Mouse (Mus musculus) lung, embryonic 16.5 days (tissue): ENCODE results near the gene P2ry4. TPM values are rescaled to one million over a fixed set of nuclear protein-coding genes. Genes with fewer than 3 reads are reported as not detected.

Experiments used
- ATAC-seq: fragments of 200-750 bp; cut with Nextera tagmentation; 2 replicates; pipeline ENCODE4 v1.8.0; 2017; ENCODE audit warnings: low read depth, mild to moderate bottlenecking, moderate library complexity
- H3K27ac ChIP-seq: fragments of 300-500 bp; sonication (generic); 2 replicates; pipeline ENCODE4 v1.5.1; 2014; ENCODE audit warnings: mild to moderate bottlenecking, control low read depth, low read length
- H3K27me3 ChIP-seq: fragments of 300-500 bp; sonication (generic); 2 replicates; pipeline ENCODE4 v1.6.1; 2014; ENCODE audit warnings: low read depth, low read length, mixed read lengths; ENCODE audit not compliant: control insufficient read depth, insufficient read depth
- H3K36me3 ChIP-seq: fragments of 300-500 bp; sonication (generic); 2 replicates; pipeline ENCODE4 v1.6.1; 2014; ENCODE audit warnings: low read length; ENCODE audit not compliant: control insufficient read depth, insufficient read depth
- H3K4me1 ChIP-seq: fragments of 300-500 bp; sonication (generic); replicated peaks from 2 replicates; pipeline ENCODE4 v1.6.1; 2014; ENCODE audit warnings: low read length, mixed read lengths; ENCODE audit not compliant: control insufficient read depth, insufficient read depth
- H3K4me2 ChIP-seq: fragments of 300-500 bp; sonication (generic); 2 replicates; pipeline ENCODE4 v1.6.1; 2014; ENCODE audit warnings: low read depth, low read length, control low read depth
- H3K4me3 ChIP-seq: fragments of 300-500 bp; sonication (generic); 2 replicates; pipeline ENCODE4 v1.5.1; 2014; ENCODE audit warnings: mild to moderate bottlenecking, low read length, control low read depth
- H3K9ac ChIP-seq: fragments of 300-500 bp; sonication (generic); 2 replicates; pipeline ENCODE4 v1.6.1; 2014; ENCODE audit warnings: low read length, control low read depth
- H3K9me3 ChIP-seq: fragments of 300-500 bp; sonication (generic); 2 replicates; pipeline ENCODE4 v1.6.1; 2016; ENCODE audit warnings: low read length; ENCODE audit not compliant: control insufficient read depth
- WGBS: fragments of 180-500 bp; shearing (Covaris S2); extraction: QIAGEN DNeasy Blood & Tissue Kit; methylation state at CpG from one replicate; pipeline ENCODE4 v1.1.7; 2014; 5-methylcytosine and 5-hydroxymethylcytosine counted together
- polyA plus RNA-seq: library from polyadenylated mRNA; unstranded; fragments of >200 nt; fragmentation: Nextera tagmentation; extraction: Ambion mirVana; gene quantifications from 2 replicates; pipeline ENCODE4 v1.2.1, GENCODE M21; 2015

Gene P2ry4
- polyA plus RNA-seq, 1 experiment from 2014 or later = not detected

DNA sequence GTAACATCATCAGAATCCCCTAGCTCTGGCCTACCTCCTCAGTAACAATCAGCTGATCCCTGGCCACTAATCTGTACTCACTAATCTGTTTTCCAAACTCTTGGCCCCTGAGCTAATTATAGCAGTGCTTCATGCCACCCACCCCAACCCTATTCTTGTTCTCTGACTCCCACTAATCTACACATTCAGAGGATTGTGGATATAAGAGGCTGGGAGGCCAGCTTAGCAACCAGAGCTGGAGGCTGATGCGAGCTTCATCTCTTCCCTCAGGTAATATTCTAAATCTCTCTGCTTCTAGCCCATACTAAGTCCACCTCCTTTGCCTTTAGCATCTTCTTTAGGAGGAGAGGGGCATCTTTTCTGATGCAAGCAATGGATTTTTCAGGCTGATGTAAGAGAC, 10.6 kb upstream of the P2ry4 start, which contains the start of gene Arr3:
Gene Arr3 (plus strand): TSS at position 184 of the 400 bp plus-strand sequence.
- no peak for ATAC-seq
- Histone ChIP-seq H3K4me1 (no peaks in the 10 kb centered on the region), H3K27ac (no peak within 1 kb of the TSS), H3K4me3 (no peak within 1 kb of the TSS), H3K4me2 (no peak within 1 kb of the TSS), H3K9me3 (no peaks in the 10 kb centered on the region), H3K27me3 (peaks cover 3% of the 10 kb centered on the region; the same call in 1 of the 2 replicates), H3K9ac (no peak within 1 kb of the TSS), H3K36me3 (no peaks in the 10 kb centered on the region)
- WGBS = 68% methylated on average over 1 of the region's 1 CpGs

GRCm38 (mm10) chrX:100599755-100600154, 5.1 kb upstream of the P2ry4 start:
- no peaks in the 10 kb centered on the region for H3K4me1 ChIP-seq
- ATAC-seq = no peak
- peaks cover 3% of the 10 kb centered on the region for H3K27me3 ChIP-seq
- no peak overlapping the region for H3K4me2 ChIP-seq
- no peak overlapping the region for H3K4me3 ChIP-seq
- no peak overlapping the region for H3K9ac ChIP-seq
- H3K9me3 ChIP-seq = no peaks in the 10 kb centered on the region
- 68% methylated on average over 4 of the region's 4 CpGs for WGBS
- no peak overlapping the region for H3K27ac ChIP-seq
- no peaks in the 10 kb centered on the region for H3K36me3 ChIP-seq

DNA sequence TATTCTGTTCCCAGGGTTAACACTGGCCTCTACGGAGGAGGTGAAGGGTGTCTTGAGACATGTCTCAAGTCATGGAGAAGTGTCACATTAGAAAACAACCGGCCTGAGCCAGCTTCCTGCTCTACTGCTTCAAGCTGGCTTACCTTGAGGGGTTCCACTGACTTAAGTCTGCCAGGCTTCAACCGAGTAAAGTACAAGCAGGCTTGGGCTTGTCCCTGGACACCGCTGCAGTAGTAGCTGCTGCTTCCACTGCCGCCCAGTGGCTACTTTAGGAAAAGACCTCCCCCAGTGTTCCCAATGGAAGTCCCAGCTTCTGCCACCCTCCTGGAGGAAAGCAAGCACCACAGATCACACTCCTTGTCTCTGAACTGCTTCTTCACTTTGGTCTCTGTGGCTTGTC, 2.8 kb upstream of the P2ry4 start:
- Histone ChIP-seq H3K4me1 (no peaks in the 10 kb centered on the region), H3K4me2 (no peak overlapping the region), H3K36me3 (no peaks in the 10 kb centered on the region), H3K27ac (no peak overlapping the region), H3K9me3 (no peaks in the 10 kb centered on the region), H3K9ac (no peak overlapping the region), H3K27me3 (no peaks in the 10 kb centered on the region; the same call in none of the 2 replicates), H3K4me3 (no peak overlapping the region)
- WGBS = 35% methylated on average over 5 of the region's 5 CpGs
- no peak for ATAC-seq

DNA sequence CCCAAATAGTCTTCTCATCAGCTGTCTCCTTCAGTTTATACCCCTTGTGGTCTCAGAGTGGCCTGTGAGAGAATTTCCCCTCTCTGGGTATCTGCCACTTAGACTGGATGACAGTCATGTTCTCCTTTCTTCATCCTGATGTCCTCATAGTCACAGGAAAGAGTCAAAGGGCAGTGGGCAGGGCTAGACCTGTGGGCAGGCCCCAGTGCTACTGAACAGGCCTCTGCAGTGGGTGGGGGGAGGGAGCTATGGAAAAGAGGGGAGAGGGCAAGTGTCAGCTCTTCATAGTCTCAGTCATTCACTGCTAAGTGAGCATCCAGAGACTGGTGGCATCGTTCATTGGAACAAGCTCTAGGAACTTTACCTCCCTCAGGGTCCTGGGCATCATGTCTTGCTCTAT, 22.7 kb downstream of the P2ry4 start, which contains the start of gene Awat1:
Gene Awat1 (plus strand): TSS at position 301 of the 400 bp plus-strand sequence.
- Histone ChIP-seq H3K4me2 (no peak within 1 kb of the TSS), H3K4me1 (no peaks in the 10 kb centered on the region), H3K4me3 (no peak within 1 kb of the TSS), H3K27ac (no peak within 1 kb of the TSS), H3K9ac (no peak within 1 kb of the TSS), H3K9me3 (no peaks in the 10 kb centered on the region), H3K27me3 (no peaks in the 10 kb centered on the region), H3K36me3 (no peaks in the 10 kb centered on the region)
- WGBS = 81% methylated on average over 1 of the region's 1 CpGs
- ATAC-seq = no peak

DNA sequence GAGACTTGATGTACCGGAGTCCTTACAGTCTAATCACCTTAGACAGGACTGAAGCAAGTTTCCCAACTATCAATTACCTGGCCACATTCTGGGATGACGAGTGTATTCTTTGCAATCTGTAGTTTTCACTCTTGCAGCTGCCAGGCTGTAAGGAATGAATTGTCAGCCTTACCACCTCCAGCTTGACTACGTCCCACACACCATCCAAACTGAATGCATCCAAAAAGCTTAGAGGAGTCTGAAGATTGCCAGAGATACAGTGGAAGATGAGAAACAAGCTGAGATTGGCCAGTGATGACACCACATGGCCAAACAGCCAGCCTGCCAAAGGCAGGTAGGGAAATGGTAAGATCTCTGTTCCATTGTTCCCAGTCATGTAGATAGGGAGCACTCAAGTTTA, 29.0 kb downstream of the P2ry4 start:
- H3K4me2 ChIP-seq = no peak overlapping the region
- no peak for ATAC-seq
- H3K9ac ChIP-seq = no peak overlapping the region
- H3K9me3 ChIP-seq = no peaks in the 10 kb centered on the region
- no peak overlapping the region for H3K27ac ChIP-seq
- no peaks in the 10 kb centered on the region for H3K4me1 ChIP-seq
- H3K27me3 ChIP-seq = no peaks in the 10 kb centered on the region
- WGBS = 67% methylated on average over 3 of the region's 3 CpGs
- no peaks in the 10 kb centered on the region for H3K36me3 ChIP-seq
- no peak overlapping the region for H3K4me3 ChIP-seq

- no peak for ATAC-seq
- Histone ChIP-seq H3K27me3 (no peaks in the 10 kb centered on the region; the same call in 1 of the 2 replicates), H3K36me3 (no peaks in the 10 kb centered on the region), H3K9me3 (no peaks in the 10 kb centered on the region), H3K9ac (no peak overlapping the region), H3K27ac (no peak overlapping the region), H3K4me1 (no peaks in the 10 kb centered on the region), H3K4me3 (no peak overlapping the region), H3K4me2 (no peak overlapping the region)
- WGBS = 70% methylated on average over 3 of the region's 3 CpGs
These were observed 38.6 kb downstream of the P2ry4 start for GRCm38 (mm10) chrX:100556026-100556425.

Other genes with a start within 250 kb of the P2ry4 start
- not detected in 2 replicates for gene Otud6a, start 165.9 kb downstream of the P2ry4 start, polyA plus RNA-seq
- gene Awat2, start 152.2 kb downstream of the P2ry4 start, polyA plus RNA-seq = 0.46 and 0.82 TPM in 2 replicates
- 37.4 and 39.5 TPM in 2 replicates for gene Igbp1, start 100.6 kb downstream of the P2ry4 start, polyA plus RNA-seq
- not detected in 2 replicates for gene Dgat2l6, start 70.0 kb downstream of the P2ry4 start, polyA plus RNA-seq
- not detected in 2 replicates for gene Awat1, start 22.6 kb downstream of the P2ry4 start, polyA plus RNA-seq
- not detected in 2 replicates for gene Arr3, start 10.6 kb upstream of the P2ry4 start, polyA plus RNA-seq
- gene Kif4, start 30.9 kb upstream of the P2ry4 start, polyA plus RNA-seq = 33.2 and 33.5 TPM in 2 replicates
- gene Pdzd11, start 31.7 kb upstream of the P2ry4 start, polyA plus RNA-seq = 99.3 and 103 TPM in 2 replicates
- 0.49 and 1.2 TPM in 2 replicates for gene Gdpd2, start 135.0 kb upstream of the P2ry4 start, polyA plus RNA-seq
- gene Dlg3, start 172.9 kb upstream of the P2ry4 start, polyA plus RNA-seq = 6.7 and 6.9 TPM in 2 replicates